Mouse (Mus musculus) left cerebral cortex, postnatal 4 days (tissue): ENCODE measurements around the gene Tppp3. TPM values are rescaled to one million over a fixed set of nuclear protein-coding genes. Genes with fewer than 3 reads are reported as not detected.

Source experiments
- DNase-seq: peaks from one replicate; pipeline ENCODE4 v3.0.0-alpha.2; 2022
- intact Hi-C: fragments of 180-260 bp; cut with DNase I; formaldehyde crosslinking; loops from one replicate; pipeline ENCODE4 v1.15.1; 2025
- total RNA-seq, 2 experiments: library from RNA; stranded (reverse); gene quantifications; 2 replicates each; pipeline ENCODE4 v1.2.3; 2021

Tppp3 gene
- total RNA-seq, 2 experiments from 2014 or later = 67.5 to 67.6 TPM

DNA sequence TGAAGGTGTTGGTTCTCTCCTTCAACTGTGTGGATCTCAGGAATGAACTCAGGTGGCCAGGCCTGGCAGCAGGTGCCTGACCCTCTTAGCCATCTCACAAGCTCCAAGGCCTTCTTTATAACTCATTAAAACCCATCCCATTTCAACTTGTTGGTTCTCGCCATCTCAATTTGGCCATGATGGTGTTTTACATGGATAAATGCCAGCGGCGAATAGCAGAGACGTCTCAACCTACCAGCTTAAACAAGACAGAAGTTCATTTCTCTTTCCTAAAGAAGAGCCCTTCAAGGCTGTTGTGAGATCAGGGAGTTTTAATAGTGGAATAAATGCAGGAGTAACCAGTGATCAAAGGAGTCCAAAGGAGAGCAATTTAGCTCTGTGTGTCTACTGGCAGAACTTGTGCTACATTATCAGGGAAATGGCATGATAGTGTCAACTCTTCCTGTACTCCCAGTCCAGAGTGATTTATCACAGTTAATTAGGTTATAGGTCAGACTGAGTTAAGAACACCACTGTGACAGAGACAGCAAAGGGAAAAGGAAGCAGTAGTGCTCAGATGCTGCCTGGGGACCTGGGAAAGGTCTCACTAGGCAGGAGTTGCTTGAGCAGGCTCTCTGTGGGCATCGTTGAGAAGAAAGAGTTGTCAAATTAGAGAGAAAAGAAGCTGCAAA lies 34.1 kb downstream of the Tppp3 start:
- no peak for DNase-seq
- intact Hi-C loops = no loop called here

DNA sequence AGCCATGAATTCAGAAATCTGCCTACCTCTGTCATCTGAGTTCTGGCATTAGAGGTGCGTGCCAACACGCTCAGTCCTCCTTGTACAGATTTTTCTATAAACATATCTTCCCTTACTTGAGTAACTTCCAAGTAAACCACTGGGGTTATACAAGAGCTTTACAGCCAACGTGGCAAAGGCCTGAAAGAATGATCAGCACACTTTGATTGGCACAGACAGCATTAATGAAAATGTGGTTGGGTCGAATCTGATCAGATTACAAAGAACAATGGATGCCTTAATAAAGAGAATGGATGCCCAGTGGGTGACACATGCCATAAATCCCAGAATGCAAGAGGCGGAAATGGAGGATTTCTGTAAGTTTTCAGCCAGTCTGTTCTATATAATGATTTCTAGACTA lies 35.1 kb downstream of the Tppp3 start:
- intact Hi-C loops = no loop called here
- DNase-seq = no peak

DNA sequence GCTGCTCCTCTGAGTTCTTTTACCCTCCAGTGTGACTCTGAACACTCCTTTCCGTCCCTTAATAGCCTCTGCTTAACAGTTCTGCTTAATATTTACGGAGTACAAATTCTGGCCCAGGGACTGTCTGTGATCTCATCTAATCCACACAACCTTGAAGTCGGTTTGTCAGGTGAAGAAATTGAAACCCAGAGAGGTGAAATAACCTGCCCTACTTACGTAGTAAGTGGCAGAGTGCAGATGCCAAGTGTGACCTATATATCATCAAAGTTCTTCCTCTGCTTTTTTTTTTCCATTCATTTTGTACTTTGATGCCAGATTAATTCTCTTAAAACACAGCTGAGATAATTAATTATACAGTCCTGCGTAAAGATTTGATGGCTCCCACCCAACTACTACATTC lies 37.2 kb downstream of the Tppp3 start:
- no peak for DNase-seq
- intact Hi-C loops = no loop called here

DNA sequence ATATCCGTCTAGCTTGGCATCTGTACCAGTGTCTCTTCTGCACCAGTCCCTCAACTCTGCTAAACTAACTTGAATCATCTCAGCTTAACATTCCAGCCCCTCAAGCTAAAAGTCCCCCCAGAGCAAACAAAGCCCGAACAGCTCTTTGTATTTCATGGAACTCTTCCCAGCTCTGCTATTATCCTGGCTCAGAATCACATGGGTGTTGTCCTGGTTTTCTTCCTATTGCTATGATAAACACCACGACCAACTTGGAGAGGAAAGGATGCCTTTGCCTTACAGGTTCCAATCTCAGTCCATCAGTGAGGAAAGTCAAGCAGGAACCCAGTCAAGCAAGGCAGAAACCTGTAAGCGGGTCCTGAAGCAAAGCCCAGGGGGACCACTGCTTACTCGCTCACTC lies 37.8 kb downstream of the Tppp3 start:
- intact Hi-C loops = no loop called here
- DNase-seq = no peak

DNA sequence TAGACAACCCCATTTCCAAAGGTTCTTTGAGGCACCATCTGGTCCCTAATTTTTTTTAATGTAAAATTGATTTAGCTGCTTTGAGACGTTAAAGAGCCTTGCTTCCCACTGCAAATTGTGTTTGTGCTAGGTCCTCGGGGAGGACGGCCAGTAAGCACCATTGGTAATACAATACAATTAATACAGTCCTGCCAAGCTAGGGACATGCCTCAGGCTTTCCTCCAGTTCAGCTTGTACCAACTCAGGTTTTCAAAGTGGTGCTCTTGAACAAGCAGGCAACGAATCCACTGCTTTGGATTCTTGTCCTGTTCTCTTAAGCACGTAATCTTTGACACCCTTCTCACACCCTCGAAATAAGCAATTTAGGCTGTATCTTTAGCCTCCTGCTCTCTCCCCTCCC lies 38.3 kb downstream of the Tppp3 start:
- intact Hi-C loops = no loop called here
- no peak for DNase-seq

DNA sequence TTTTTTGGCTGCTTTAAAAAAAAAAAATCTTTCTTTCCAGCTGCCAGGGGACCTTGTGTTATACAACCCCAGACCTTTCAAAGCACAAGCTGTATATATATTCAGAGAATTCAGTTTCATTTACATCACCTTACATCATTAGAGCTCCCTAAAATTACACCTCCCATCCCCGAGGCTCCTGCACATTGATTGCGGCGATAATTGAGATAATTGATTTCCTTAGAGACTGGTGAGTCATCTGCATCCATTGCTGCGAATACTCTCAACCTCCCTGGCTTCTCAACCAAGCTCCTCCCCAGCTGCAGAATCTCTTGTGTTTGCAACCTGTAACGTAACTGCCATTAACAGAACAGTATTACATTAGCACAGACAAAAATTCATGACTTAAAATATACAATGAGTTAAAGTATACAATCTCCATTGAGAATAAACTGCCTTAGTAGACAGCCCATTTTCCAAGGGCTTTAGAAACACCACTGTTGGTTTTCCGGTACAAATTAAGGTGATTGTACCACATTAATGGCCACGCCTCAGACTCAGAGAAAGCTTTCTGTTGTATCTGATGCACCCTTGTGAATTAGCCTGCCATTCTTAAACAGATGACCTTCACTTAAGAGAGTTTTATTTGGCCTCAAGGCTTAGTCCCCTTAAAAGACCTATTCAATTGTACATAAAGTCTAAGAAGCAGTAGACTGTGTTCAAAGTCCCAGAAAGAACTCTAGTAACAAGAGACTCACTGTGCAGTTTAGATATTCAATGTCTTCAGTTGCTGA lies 39.4 kb downstream of the Tppp3 start:
- no peak for DNase-seq
- intact Hi-C loops = no loop called here

DNA sequence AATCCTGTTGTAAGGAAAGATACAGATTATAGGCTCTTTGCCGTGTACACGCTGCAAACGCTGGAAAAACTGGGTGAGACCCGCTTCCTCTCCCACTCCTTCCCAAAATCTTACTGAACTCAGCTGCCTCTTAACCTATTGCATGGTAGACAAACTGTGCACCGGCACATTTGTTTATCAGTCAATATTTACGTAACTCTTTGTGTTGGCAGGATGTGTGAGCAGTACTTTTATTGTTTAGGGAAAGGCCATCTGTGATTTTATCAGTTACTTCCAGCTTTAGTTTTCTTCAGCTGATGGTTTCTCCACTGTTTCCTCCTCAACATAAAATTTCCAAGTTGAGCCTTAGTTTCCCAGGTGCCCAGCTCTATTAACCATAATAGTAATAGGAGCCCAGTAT lies 44.4 kb downstream of the Tppp3 start:
- DNase-seq = no peak
- intact Hi-C loops = no loop called here

DNA sequence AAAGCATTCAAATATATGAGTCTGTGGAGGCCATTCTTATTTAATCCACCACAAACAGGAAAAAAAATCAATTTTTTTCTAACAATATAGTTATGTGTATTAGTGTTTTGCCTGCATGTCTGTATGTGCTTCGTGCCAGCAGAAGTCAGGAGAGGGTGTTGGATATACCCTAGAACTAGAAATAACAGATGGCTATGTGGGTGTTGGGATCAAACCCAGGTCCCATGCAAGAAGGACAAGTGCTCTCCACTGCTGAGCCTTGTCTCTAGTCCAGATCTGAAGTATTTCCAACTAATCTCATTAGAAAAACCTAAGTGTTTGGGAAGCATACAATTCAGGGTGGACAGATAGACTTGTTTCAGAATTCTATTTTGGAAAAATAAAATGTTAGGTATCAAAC lies 49.3 kb downstream of the Tppp3 start:
- intact Hi-C loops = no loop called here
- DNase-seq = no peak

DNA sequence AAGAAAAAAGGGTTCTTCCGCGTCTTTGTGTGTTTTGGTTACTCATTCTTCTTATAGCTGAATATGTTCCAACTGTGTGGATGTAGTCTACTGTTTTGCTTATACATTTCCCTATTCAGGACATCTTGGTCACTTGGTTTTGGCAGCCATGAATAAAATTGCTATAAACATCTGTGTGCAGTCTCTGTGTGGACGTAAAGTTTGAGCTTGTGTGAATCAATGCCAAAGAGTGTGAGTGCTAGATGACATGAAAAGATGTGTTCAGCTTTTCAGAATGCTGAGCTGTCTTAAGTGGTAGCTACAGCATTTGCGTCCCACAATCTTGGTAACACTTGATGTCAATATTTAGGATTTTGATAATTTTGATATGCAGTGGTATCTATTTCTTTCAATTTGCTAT lies 51.5 kb downstream of the Tppp3 start:
- no peak for DNase-seq
- intact Hi-C loops = no loop called here

DNA sequence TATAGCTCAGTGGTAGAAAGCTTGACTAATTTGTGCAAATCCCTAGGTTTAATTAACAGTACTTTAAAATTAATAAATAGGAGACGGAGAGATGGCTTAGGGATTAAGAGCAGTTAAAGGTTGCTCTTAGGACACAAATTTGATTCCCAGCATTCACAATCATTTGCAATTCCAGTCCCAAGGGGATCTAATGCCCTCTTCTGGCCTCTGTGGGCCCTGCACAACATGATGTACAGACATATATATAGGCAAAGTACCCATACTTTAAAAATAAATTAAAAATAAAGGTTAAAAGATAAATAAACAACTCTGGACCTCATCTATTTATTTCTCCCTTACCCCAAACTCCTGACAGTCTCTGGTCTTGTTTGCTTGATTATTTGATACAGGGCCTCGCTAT lies 52.3 kb downstream of the Tppp3 start:
- intact Hi-C loops = no loop called here

More for the DNA sequence above, 52.3 kb downstream of the Tppp3 start:
- DNase-seq = no peak

Other genes starting within 250 kb of the Tppp3 start
- 10 to 100 TPM; 30.9 to 33.0 TPM for gene D230025D16Rik, start 246.4 kb downstream of the Tppp3 start, total RNA-seq
- 1 to 10 TPM; 4.2 to 4.7 TPM for gene B3gnt9, start 216.4 kb downstream of the Tppp3 start, total RNA-seq
- gene Tradd, start 206.9 kb downstream of the Tppp3 start, total RNA-seq = 10 to 100 TPM in 1 of 2 experiments, 1 to 10 TPM in 1; 9.2 to 11.1 TPM
- under 1 TPM; 0.60 to 0.84 TPM for gene Fbxl8, start 206.9 kb downstream of the Tppp3 start, total RNA-seq
- gene Hsf4, start 201.7 kb downstream of the Tppp3 start, total RNA-seq = under 1 TPM; 0.28 to 0.50 TPM
- 1 to 10 TPM; 1.1 to 1.5 TPM for gene Nol3, start 195.4 kb downstream of the Tppp3 start, total RNA-seq
- gene 4931428F04Rik, start 181.7 kb downstream of the Tppp3 start, total RNA-seq = 100 to 1,000 TPM; 183 TPM
- gene Exoc3l, start 175.4 kb downstream of the Tppp3 start, total RNA-seq = 1 to 10 TPM; 6.0 to 7.2 TPM
- 10 to 100 TPM; 33.7 to 33.8 TPM for gene E2f4, start 173.9 kb downstream of the Tppp3 start, total RNA-seq
- gene Elmo3, start 165.9 kb downstream of the Tppp3 start, total RNA-seq = 1 to 10 TPM in 1 of 2 experiments, under 1 TPM in 1; 0.85 to 1.1 TPM
- 1 to 10 TPM; 4.0 to 5.0 TPM for gene Lrrc29, start 145.2 kb downstream of the Tppp3 start, total RNA-seq
- gene Tmem208, start 145.2 kb downstream of the Tppp3 start, total RNA-seq = 10 to 100 TPM; 53.7 to 58.3 TPM
- gene Fhod1, start 123.6 kb downstream of the Tppp3 start, total RNA-seq = 1 to 10 TPM; 2.8 to 3.6 TPM
- gene Slc9a5, start 122.7 kb downstream of the Tppp3 start, total RNA-seq = 10 to 100 TPM; 32.6 to 37.0 TPM
- gene Plekhg4, start 98.3 kb downstream of the Tppp3 start, total RNA-seq = 1 to 10 TPM; 5.4 to 8.3 TPM
- not detected for gene Kctd19, start 58.0 kb downstream of the Tppp3 start, total RNA-seq
- gene Lrrc36, start 58.0 kb downstream of the Tppp3 start, total RNA-seq = under 1 TPM; 0.40 to 0.64 TPM
- 10 to 100 TPM; 16.6 to 21.3 TPM for gene Zdhhc1, start 25.4 kb upstream of the Tppp3 start, total RNA-seq
- not detected for gene Hsd11b2, start 47.2 kb upstream of the Tppp3 start, total RNA-seq
- gene Atp6v0d1, start 94.5 kb upstream of the Tppp3 start, total RNA-seq = 100 to 1,000 TPM; 255 to 260 TPM
- gene Ripor1, start 133.7 kb upstream of the Tppp3 start, total RNA-seq = 10 to 100 TPM; 70.0 to 70.6 TPM
- 10 to 100 TPM; 80.8 to 82.2 TPM for gene Ctcf, start 165.0 kb upstream of the Tppp3 start, total RNA-seq
- gene Agrp, start 165.9 kb upstream of the Tppp3 start, total RNA-seq = not detected
- 10 to 100 TPM; 39.4 to 40.8 TPM for gene Carmil2, start 214.7 kb upstream of the Tppp3 start, total RNA-seq
- 10 to 100 TPM; 55.9 to 58.9 TPM for gene Acd, start 229.6 kb upstream of the Tppp3 start, total RNA-seq
- 10 to 100 TPM; 28.4 to 33.1 TPM for gene Pard6a, start 229.6 kb upstream of the Tppp3 start, total RNA-seq
- gene 4933405L10Rik, start 236.1 kb upstream of the Tppp3 start, total RNA-seq = not detected
- 10 to 100 TPM; 15.5 to 17.9 TPM for gene Enkd1, start 236.7 kb upstream of the Tppp3 start, total RNA-seq